Mouse (Mus musculus): ENCODE measurements around the gene Cdk14. TPM values are rescaled to one million over a fixed set of nuclear protein-coding genes. Genes with fewer than 3 reads are reported as not detected.

The Cdk14 gene
- polyA plus RNA-seq, 1 experiment from 2014 or later, result 35.8 TPM

GRCm38 (mm10) chr5:4756871-4757711 is 663.0 kb downstream of the Cdk14 start:
- Histone ChIP-seq H3K4me1 (replicated peaks) (peaks cover 39% of the 10 kb centered on the region), H3K27ac (peak overlapping the region; percentile 94), H3K36me3 (no peaks in the 10 kb centered on the region), H3K27me3 (peaks cover 39% of the 10 kb centered on the region), H3K4me2 (peak overlapping the region; percentile 99), H3K4me3 (peak overlapping the region; percentile 82), H3K9ac (peak overlapping the region; percentile 88), H3K9me3 (no peaks in the 10 kb centered on the region)
- ATAC-seq (ENCODE audit: low FRiP score), result peak; percentile 65
- under 1% methylated on average over 73 of the region's 80 CpGs for WGBS

GRCm38 (mm10) chr5:4756001-4756681 is 664.0 kb downstream of the Cdk14 start:
- Histone ChIP-seq H3K27ac (peak overlapping the region; percentile 94), H3K4me1 (replicated peaks) (peaks cover 39% of the 10 kb centered on the region), H3K27me3 (peaks cover 39% of the 10 kb centered on the region), H3K36me3 (no peaks in the 10 kb centered on the region), H3K4me2 (peak overlapping the region; percentile 99), H3K4me3 (peak overlapping the region; percentile 82), H3K9me3 (no peaks in the 10 kb centered on the region), H3K9ac (peak overlapping the region; percentile 88)
- peak; percentile 14 for ATAC-seq (ENCODE audit: low FRiP score)
- WGBS, result 2% methylated on average over 43 of the region's 43 CpGs

- WGBS, result 32% methylated on average over 11 of the region's 11 CpGs
- H3K4me1 ChIP-seq (replicated peaks), result peaks cover 39% of the 10 kb centered on the region
- peak overlapping the region; percentile 82 for H3K4me3 ChIP-seq
- H3K9me3 ChIP-seq, result no peaks in the 10 kb centered on the region
- no peak overlapping the region for H3K27ac ChIP-seq
- peak overlapping the region; percentile 88 for H3K9ac ChIP-seq
- H3K36me3 ChIP-seq, result no peaks in the 10 kb centered on the region
- ATAC-seq (ENCODE audit: low FRiP score), result no peak
- peak overlapping the region; percentile 99 for H3K4me2 ChIP-seq
- H3K27me3 ChIP-seq, result peaks cover 35% of the 10 kb centered on the region
These were observed 664.8 kb downstream of the Cdk14 start for GRCm38 (mm10) chr5:4755326-4755725.

GRCm38 (mm10) chr5:4754701-4755281 is 665.3 kb downstream of the Cdk14 start:
- 28% methylated on average over 9 of the region's 9 CpGs for WGBS
- Histone ChIP-seq H3K27ac (no peak overlapping the region), H3K9ac (peak overlapping the region; percentile 88), H3K9me3 (no peaks in the 10 kb centered on the region), H3K4me2 (peak overlapping the region; percentile 99), H3K27me3 (peaks cover 34% of the 10 kb centered on the region), H3K36me3 (no peaks in the 10 kb centered on the region), H3K4me1 (replicated peaks) (peaks cover 39% of the 10 kb centered on the region), H3K4me3 (peak overlapping the region; percentile 82)
- ATAC-seq (ENCODE audit: low FRiP score), result no peak

Small RNA genes lying within 50 kb of the gene (microRNA-seq; reads per million reads assigned to microRNA genes)
- gene Gm25037 (not detected), gene Gm44483 (not detected)

Other genes with a start within 250 kb of the Cdk14 start
- gene 1700015F17Rik, start 58.8 kb upstream of the Cdk14 start, polyA plus RNA-seq (2015; fragmentation: Nextera tagmentation; extraction: Ambion mirVana), result not detected in 2 replicates
- 18.9 and 20.6 TPM in 2 replicates for gene Cldn12, start 94.6 kb upstream of the Cdk14 start, polyA plus RNA-seq (2015; fragmentation: Nextera tagmentation; extraction: Ambion mirVana)
- gene Gtpbp10, start 139.2 kb upstream of the Cdk14 start, polyA plus RNA-seq (2015; fragmentation: Nextera tagmentation; extraction: Ambion mirVana), result 20.6 and 26.1 TPM in 2 replicates
- gene Gm8773, start 153.5 kb upstream of the Cdk14 start, polyA plus RNA-seq (2015; fragmentation: Nextera tagmentation; extraction: Ambion mirVana), result 11.7 and 13.1 TPM in 2 replicates
- 7.4 and 10.8 TPM in 2 replicates for gene Cfap69, start 243.9 kb upstream of the Cdk14 start, polyA plus RNA-seq (2015; fragmentation: Nextera tagmentation; extraction: Ambion mirVana)

All from hindbrain, embryonic 13.5 days (tissue).